Mouse (Mus musculus): ENCODE measurements around the gene Nr1i2.

- TF ChIP-seq POLR2A (IDR thresholded peaks at IDR 0.05; ENCODE audit: control insufficient read depth, extremely low read depth, insufficient read depth, low read length, poor library complexity): no peak
- no peak for TF ChIP-seq CTCF (IDR thresholded peaks at IDR 0.05; ENCODE audit: borderline replicate concordance, control insufficient read depth, extremely low read depth, insufficient read depth, low read length, poor library complexity)
Measured at GRCm38 (mm10) chr16:38304460-38305194, 10.0 kb upstream of the Nr1i2 start.

All from thymus, adult 2 months (tissue).